Mouse (Mus musculus) erythroblast, embryonic 14.5 days (primary cell): ENCODE data around the gene Pitpnc1.

Source experiments
- GATA1 ChIP-seq: IDR thresholded peaks from 2 replicates; pipeline ENCODE4 v1.6.1; 2012; ENCODE audit warnings: low read length, inconsistent platforms, mixed read lengths
- TAL1 ChIP-seq: IDR thresholded peaks from 3 replicates; pipeline ENCODE4 v1.6.1; 2012; ENCODE audit warnings: low read length, inconsistent platforms, mixed read lengths

DNA sequence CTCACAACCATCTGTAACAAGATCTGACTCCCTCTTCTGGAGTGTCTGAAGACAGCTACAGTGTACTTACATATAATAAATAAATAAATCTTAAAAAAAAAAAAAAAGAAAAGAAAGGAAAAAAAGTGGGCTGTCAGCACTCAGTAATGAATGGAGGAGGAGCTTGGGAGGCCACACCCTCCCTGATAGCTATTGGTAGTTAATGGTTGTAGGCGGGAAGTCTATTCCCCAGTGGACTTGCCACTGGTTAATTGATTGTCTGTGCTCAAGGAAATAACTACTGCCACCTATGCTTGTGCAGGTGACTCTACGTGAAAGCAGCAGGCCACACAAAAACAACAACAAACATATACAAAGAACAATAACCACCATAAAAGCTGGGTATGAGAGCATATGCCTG is 45.9 kb upstream of the Pitpnc1 start:
- TF ChIP-seq GATA1 (no peak), TAL1 (no peak)
